Mouse (Mus musculus): ENCODE data around the gene Myrf.

Myrf gene

GRCm38 (mm10) chr19:10240654-10241305 lies at the start of gene Myrf:
TSS of gene Myrf (minus strand) at chr19:10240748.
- DNase-seq (ENCODE audit: low spot score in 2 of 2) = peak in 1 of 2 experiments; percentile 60

- DNase-seq (ENCODE audit: low spot score in 2 of 2) = no peak
These were observed 49.1 kb upstream of the Myrf start for GRCm38 (mm10) chr19:10289609-10290150.

GRCm38 (mm10) chr19:10288125-10289040 lies 47.8 kb upstream of the Myrf start:
- no peak for DNase-seq (ENCODE audit: low spot score in 2 of 2)

GRCm38 (mm10) chr19:10286458-10286872 lies 45.9 kb upstream of the Myrf start:
- no peak for DNase-seq (ENCODE audit: low spot score in 2 of 2)

- DNase-seq (ENCODE audit: low spot score in 2 of 2) = no peak
These were observed 40.4 kb upstream of the Myrf start for GRCm38 (mm10) chr19:10280771-10281540.

- no peak for DNase-seq (ENCODE audit: low spot score in 2 of 2)
These were observed 39.1 kb upstream of the Myrf start for GRCm38 (mm10) chr19:10279668-10280067.

- no peak for DNase-seq (ENCODE audit: low spot score in 2 of 2)
These were observed 38.2 kb upstream of the Myrf start for GRCm38 (mm10) chr19:10278669-10279324.

- DNase-seq (ENCODE audit: low spot score in 2 of 2) = no peak
These were observed 37.2 kb upstream of the Myrf start for GRCm38 (mm10) chr19:10277759-10278158.

- DNase-seq (ENCODE audit: low spot score in 2 of 2) = no peak
These were observed 36.8 kb upstream of the Myrf start for GRCm38 (mm10) chr19:10277331-10277730.

GRCm38 (mm10) chr19:10276483-10277144 lies 36.1 kb upstream of the Myrf start:
- DNase-seq (ENCODE audit: low spot score in 2 of 2) = no peak

- DNase-seq (ENCODE audit: low spot score in 2 of 2) = no peak
These were observed 33.5 kb upstream of the Myrf start for GRCm38 (mm10) chr19:10274056-10274455.

GRCm38 (mm10) chr19:10272746-10273145 lies 32.2 kb upstream of the Myrf start:
- DNase-seq (ENCODE audit: low spot score in 2 of 2) = peak; percentile 58 to 70

- no peak for DNase-seq (ENCODE audit: low spot score in 2 of 2)
These were observed 31.0 kb upstream of the Myrf start for GRCm38 (mm10) chr19:10271592-10271991.

GRCm38 (mm10) chr19:10270356-10270755 lies 29.8 kb upstream of the Myrf start:
- DNase-seq (ENCODE audit: low spot score in 2 of 2) = no peak

GRCm38 (mm10) chr19:10268851-10269250 lies 28.3 kb upstream of the Myrf start:
- DNase-seq (ENCODE audit: low spot score in 2 of 2) = no peak

- DNase-seq (ENCODE audit: low spot score in 2 of 2) = no peak
These were observed 27.4 kb upstream of the Myrf start for GRCm38 (mm10) chr19:10267953-10268352.

- DNase-seq (ENCODE audit: low spot score in 2 of 2) = no peak
These were observed 26.5 kb upstream of the Myrf start for GRCm38 (mm10) chr19:10267057-10267456.

GRCm38 (mm10) chr19:10266196-10266850 lies 25.8 kb upstream of the Myrf start:
- DNase-seq (ENCODE audit: low spot score in 2 of 2) = peak in 1 of 2 experiments; percentile 71

GRCm38 (mm10) chr19:10261369-10261768 lies 20.8 kb upstream of the Myrf start:
- no peak for DNase-seq (ENCODE audit: low spot score in 2 of 2)

Measured in frontal cortex, postnatal 10 days (tissue).